Mouse (Mus musculus) adipocyte (in vitro differentiated cells): ENCODE data around the gene Snx29.

ENCODE experiments used
- DNase-seq: peaks from one replicate; pipeline ENCODE4 v3.0.0-alpha.2; 2016; ENCODE audit warnings: low spot score

Gene Snx29

DNA sequence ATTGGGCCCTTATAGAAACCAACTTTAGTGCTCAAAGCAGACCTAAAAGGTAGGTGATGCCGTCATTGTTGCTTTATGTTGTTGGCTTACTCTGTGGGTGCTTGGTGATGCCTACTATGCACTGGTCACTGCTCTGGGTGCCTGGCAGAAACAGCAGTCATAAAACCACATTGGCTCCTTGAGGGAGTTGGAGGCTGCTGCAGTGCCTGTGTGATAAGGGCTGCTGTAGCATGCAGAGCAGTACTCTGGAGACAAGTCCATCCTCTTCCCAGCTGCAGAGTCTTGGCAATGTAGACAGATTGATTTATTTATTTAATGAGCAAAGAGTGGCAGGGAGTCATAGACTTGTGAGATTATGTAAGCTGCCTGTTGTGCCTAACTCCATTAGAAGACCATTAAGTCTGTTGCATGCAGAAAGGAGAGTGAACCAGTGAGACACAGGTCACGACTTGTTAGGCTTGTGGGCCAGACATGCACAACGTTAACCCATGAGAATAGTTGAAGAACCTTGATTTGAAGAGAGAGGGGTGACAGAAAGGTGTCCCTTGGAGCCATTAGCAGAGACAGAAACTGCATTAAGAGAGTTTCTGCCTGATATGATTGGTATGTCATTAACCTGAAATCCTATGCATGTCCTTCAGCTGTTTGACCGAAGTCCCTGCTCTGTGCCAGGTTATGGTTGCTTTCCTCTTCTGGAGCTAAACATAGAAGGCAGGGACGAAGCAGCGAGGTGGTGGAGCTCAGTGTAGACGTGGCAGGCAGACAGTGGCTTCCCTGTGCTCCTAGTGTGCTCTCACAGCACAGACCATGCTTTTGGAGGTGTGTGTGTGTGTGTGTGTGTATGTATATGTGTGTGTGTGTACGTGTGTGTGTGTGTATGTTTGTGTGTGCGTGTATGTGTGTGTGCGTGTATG, 267.3 kb downstream of the Snx29 start:
- peak; percentile 56 for DNase-seq

DNA sequence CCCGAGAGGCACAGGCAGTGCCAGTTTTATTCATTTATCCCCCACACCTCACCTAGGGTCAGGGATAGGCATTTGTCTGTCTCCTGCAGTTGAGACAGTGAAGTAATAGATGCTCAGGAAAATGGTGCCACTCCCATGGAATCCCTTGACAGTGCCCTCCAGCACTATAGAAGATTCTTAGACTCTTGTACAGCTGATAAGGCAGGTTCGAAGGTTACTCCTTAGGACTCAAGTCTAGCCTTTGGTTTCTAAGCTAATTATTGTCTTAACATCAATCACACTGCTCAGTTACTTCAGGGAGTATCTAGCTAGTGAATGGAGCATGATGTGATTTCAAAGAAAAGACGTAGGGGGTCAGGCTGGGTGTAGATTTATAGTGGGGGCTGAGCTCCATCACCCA, 273.9 kb downstream of the Snx29 start:
- DNase-seq, result no peak

DNA sequence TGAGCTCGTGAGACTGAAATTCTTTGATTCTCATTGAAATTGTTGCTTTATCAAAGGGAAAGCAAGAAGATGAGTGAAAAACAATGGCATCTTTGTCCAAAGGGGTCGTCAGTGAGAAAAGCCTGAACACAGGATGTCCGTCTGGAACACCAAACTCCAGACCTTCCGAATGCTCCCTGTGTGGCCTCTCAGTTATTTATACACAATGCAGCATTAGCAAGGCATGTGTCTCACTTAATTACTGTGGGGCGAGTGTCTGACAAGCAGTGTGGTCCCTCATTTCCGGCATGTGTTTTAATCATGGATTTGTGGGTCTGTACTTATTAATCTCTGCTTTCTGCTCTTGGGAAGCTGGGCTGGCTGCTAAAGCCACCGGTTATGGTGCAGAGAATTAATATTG, 275.1 kb downstream of the Snx29 start:
- DNase-seq, result no peak

DNA sequence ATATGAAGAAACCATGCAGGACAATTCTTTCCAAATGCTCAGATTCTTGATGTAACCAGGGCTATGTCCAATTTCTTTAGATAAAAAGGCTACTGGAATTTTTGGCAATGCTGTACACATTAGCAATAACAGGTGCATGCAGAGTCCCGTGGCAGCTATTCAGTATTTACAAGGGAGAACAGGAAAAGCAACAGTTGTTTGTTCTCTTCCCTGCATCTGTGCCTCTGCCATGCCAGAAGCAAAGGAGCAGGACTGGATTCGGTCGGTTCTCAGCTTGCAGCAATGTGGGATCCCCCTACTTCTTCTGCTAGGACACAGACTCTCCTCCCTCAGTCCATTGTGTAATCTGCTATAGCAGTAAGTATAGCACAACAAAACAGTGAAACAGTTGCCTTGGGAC, 276.8 kb downstream of the Snx29 start:
- DNase-seq, result no peak

DNA sequence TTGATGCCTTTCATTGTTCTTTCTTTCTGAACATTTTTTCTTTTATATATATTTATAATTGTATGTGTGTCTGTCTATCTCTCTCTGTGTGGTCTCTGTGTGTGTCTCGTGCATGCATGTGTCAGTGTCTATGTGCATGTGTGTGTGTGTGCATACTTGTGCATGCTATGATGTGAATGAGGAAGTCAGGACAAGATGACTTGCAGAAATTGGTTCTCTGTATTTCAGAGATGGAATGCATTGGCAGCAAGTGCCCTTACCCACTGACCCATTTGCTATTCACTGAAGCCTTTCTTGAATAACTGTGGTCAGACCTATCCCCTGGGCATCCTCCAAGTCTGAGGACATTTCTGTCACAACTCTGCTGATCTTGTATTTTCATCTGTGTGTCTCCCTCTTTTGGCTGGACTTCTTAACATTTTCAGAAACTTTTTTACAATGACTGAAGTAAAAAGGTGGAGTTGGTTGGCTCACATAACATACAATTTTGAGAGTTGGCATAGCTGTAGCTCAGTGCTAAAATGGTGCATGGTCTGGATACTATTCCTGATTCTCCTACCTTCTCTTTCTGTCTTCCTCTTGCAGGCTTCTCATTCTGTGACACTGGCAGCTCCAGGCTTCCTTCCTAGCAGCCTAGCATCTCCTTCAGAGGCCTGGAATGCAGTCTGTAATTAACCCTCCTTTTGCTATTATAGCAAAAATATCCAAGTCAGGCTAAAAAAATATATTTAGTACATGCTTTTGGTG, 278.8 kb downstream of the Snx29 start:
- DNase-seq, result no peak

DNA sequence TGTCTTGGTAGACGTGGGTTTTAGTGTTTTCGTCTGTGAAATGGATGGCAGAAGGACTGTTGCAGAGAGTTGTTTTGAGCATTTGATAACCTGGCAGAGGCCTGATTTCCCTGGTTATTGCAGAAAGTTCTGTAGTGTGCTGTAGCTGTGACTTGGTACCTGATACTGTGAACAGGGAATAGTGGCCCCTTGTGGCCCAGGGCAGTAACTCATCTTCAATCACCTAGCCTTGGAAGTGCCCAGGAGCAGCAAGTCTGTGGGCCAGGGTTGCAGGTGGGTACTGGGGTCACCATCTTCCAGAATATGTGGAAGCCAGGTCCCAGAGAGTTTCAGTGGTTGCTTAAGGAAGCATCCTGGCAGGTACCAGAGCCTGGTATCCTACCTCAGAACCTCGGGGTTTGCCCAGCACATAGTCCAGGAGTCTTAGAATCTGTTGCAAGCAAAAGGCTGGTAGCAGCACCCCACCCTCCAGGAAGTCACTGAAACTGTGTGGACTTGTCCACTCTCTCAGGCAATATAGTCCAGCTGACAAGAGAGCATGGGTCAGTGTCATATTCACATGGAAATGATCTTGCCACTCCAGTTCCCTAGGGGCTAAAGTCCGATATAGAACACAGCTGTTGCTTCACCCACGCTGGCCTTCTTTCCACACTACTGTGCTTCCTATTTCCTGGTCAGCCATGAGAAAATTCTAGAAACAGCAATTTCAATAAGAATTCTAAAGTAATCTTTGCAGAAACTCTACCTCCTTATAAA, 281.1 kb downstream of the Snx29 start:
- peak; percentile 68 for DNase-seq

DNA sequence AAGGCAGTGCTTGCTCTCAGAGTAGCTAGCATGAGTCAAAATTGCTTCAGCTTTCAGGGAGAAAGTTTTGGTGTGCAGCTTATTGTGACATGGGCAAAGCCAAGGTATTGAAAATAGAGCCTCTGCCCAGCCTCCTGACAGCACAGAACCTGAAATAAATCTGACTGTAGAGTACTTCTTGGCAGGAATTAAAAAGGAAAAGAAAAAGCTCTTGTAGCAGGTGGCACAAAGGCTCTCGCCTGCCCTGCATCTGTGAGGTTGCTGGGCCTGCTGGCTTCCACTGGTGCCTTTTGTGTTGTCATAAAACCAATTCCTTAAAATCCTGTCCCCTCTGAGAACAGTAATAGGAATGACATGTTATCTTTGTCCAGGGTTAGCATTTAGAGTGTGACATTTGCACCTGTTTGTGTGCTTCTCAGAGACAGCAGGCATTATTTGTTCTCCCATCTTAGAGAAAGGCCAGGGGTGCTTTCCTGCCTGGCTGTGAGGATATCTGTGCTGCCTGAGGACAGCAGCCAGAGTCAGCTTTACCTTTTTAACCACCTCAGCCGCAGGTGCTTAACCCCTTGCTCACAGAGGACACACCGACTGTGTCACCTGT, 289.9 kb downstream of the Snx29 start:
- DNase-seq, result no peak

DNA sequence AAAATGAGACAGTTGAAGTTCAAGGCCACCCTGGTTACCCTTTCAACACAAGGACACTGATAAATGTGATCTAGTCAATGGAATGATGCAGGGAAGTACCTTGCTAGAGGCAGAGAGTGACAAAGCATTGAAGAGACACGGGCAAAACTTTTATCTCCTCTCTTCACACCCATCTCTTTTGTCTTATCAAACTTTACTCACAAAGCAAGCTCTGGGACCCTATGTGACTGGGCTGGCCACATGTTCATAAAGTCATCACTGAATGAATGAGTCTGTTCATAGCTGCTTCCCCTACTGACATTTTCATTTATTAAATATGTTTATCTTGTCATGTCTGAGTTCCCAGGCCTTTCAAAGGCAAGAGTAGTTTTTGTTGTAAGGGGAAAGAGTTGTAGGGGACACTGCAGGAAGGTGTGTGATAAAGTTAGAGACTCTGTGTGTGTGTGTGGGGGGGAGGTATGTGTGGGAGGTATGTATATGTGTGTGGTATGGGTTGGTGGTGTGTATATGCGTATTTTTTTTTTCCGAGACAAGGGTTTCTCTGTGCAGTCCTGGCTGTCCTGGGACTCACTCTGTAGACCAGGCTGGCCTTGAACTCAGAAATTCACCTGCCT, 291.8 kb downstream of the Snx29 start:
- no peak for DNase-seq

DNA sequence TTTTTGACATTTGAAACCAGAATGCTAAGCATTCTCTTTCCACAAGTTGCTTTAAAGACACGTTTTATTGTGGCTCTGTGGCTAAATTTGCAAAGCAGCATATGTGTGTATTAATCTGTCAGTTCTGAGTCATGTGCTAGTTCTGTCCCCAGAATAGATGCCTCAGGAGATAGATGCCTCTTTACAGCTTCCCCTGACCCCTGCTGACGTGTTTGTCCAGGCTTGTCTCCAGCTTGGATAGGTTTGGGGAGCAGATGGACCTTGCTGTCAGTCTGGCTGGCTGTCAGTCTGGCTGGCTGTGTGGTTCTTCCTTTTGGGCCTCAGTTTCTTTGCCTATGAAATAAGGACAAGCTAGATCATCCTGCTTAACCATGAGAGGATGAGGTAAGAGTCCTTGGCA, 292.9 kb downstream of the Snx29 start:
- no peak for DNase-seq

DNA sequence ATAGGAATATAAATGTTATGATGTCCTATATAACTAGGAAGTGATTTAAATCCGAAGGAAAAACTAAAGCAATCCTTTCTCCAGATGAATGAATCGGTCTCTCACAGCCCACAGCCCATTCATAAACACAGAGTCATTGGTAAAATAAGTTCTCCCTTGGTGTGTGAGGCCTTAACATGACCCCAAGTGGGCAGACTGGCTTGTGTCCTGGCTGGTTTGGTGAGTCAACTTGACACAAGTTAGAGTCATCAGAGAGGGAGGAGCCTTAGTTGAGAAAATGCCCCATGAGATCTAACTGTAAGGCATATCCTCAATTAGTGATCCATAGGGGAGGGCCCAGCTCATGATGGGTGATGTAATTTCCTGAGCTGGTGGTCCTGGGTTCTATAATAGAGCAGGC, 297.2 kb downstream of the Snx29 start:
- DNase-seq, result no peak

DNA sequence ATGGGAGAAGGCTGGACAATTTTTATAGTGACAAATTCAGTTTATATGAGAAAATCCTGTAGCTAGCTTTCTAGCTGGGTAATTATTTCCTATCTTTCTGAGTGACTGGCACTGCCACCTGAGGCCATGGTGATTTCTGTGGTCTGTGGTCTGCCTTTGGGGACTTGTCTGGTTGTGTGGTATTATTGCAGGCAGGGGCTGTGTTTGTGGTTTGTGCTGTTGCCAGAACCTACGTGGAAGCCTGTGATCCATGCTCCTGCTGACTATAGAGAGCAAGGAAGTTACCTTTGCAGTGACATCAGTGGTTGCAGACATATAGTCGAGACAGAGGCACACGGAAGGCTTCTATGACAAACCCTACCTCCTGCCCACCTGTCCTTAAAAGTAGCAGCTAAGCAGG, 298.3 kb downstream of the Snx29 start:
- no peak for DNase-seq

DNA sequence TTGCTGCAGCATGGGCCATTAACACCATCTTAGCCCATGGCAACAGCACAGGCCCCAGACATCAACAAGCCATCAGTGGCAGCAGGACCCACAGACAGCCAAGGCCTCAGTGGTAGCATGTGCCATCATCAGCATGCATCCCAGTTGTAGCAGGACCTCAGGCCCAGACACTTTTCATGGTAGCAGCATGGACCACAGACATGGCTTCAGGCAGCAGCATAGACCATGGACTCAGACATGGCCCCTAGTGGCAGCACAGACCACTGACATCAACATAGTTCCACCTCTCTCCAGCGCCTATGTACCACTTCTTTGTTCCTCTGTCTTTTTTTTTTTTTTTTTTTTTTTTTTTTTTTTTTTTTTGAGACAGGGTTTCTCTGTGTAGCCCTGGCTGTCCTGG, 299.0 kb downstream of the Snx29 start:
- no peak for DNase-seq

DNA sequence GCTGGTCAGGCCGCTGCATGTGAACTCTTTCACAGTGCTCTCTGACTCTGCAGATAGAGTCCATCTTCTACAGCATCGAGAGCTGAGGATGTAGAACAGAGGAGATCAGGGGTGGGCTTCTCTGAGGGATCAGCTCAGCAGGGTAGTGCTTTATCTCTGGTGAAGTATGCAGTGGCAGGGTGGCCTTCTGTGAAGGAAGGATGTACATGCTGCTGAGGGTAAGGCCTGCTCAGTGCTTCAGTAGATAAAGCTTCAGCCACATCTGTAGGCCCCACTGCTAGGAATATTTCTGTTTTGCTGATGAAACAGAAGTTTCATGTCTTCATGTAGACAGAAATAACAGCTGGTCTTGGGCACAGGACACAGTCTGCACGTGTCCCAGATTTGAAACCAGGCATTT, 300.3 kb downstream of the Snx29 start:
- no peak for DNase-seq

DNA sequence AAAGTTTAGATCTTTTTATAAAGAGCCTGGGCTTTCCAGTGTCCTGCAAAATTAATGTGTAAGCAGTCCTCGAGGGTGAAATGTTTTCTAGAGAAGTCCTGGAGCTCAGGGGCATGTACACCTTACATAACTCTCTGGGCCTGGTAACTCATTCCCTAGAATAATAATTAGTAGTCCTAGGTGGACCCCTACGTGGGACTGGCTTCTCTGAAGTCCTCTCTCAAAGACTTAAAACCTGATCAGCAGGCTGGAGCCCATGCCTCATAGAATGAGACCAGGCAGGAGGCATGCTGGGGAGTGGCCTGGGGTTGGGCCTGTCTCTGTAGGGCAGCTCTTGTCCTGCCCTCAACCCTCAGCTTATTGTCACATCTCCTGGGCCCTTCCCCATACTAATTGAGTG, 301.4 kb downstream of the Snx29 start:
- DNase-seq, result no peak

DNA sequence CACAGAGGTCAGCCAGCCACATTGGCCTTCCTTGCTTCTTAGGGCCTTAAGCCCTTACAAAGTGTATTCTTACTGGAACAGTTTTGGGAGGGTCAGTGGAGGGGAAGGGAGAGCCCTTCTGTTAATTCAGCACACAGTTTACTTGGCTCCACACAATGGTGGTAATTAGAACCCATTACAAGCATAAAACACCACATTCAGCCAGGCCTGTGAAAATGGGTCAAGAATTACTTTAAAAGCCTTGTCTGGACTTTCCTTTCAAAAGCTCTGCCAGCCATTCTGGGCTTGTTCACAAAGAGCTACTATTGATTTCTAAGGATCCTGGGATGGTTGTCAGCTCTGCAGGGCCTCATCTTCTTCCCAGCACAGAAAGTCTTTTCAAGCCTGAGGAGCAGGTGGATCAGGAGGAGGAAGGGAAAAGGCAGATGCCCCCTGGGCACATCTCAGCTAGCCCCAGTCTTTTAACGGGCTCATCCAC, 303.3 kb downstream of the Snx29 start:
- no peak for DNase-seq

DNA sequence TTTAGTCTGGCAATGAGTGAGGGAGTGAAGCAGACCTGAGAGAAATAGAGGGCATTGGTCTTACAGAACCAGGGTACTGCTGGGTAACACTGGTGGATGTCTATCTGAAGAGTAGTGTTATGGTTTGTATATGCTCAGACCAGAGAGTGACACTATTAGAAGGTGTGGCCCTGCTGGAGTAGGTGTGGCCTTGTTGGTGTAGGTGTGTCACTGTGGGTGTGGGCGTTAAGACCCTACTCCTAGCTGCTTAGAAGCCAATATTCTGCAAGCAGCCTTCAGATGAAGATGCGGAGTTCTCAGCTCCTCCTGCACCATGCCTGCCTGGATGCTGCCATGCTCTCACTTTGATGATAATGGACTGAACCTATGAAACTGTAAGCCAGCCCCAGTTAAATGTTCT, 303.9 kb downstream of the Snx29 start:
- DNase-seq, result no peak

DNA sequence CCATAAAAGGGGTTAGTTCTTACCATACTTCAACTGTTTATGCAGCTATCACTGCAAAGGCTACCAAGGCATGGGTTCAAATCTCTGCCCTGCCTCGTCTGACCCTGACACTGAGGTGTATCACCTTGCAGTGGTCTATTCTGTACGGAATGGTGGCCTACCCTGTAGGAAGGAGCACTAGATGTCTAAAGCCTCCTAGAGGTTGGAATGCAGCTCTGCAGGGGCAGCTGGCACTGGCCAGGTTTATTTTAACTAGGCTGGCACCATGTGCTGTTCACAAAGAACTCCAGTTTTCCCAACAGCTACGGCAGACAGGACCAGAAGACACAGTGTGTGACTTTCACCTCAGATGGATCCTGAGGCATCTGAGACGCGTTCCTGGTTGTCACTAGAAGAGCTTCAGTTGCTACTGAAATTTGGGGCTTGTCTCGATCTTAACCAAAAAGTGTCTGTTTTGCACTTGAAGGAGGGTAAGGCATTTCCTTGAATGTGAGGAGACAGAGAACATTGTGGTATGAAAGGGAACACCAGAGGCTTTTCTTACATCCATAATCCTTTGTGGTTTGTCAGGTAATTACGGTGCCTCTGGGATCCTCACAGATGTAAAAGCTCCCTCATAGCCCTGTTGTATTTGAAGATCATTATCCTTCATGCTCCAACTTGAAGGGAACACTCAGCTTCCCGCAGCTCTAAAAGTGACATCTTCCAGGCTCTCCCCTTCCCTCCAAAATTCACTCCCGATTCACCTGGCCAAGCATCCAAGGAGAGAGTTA, 305.3 kb downstream of the Snx29 start:
- DNase-seq, result no peak

DNA sequence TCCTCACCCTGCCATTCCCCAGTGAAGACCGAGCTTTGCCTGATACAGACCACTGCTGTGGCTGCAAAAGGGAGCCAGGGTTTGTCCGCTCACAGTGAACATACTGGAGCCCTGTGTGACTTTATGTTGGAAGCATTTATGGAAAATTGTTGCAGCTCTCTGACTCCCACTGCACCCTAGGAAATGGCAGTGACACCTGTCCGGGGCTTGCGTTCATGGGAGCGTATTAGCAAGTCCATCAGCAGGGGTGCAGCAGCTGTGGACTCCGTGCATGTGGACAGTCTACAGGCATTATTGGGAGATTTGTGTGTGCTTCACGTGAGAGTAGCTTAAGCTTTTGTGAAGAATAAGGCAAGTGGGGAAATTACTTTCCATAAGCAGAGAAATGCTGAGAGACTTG, 307.0 kb downstream of the Snx29 start:
- DNase-seq, result no peak

DNA sequence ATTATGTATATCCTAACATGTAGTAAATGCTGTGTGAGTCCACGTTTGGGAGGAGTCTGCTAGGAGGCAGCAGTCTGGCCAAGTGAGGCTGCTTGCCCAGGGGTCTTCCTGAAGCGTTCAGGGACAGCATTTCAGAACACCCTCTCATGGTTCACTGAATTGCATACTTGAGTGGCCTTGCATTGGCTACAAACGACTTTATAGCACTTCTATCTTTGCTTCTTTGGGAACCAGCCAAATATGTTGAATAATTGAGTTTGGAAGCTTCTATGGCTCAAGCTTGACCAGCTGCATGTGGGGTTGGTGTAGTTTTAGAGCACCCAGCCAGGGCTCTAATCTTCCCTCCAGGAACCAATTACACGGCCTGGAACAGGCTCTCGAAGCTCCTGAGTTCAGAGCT, 307.8 kb downstream of the Snx29 start:
- no peak for DNase-seq

DNA sequence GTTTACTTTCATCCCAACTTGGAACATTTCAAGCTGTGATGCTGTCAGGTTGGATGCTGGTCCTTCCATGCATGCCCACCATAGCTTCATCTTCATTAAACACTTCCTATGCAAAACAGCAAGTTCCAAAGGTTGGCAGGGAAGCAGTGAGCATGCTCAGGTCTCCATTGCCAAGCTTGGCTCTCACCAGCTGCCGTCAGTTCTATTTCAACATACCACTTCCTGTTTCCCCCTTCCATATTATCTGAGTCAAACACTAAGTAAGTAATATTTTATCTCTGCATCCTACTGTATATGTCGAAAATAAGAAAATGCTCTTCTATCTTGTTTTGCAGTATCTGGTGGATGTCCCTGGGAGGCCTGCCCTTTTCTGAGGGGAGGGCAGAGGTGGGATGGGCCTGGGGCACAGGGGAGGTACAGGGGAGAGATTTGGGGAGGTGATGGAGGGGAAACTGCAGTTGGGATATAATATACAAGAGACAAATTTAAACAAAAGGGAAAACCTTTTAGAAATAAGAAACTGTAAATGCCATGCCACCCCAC, 309.6 kb downstream of the Snx29 start:
- no peak for DNase-seq
